Mouse (Mus musculus) left cerebral cortex, adult 9 months (tissue): Measurements from ENCODE around the gene Ndrg4.

Experiments used
- DNase-seq, 2 experiments: peaks; one replicate each; pipeline ENCODE4 v3.0.0; 2022; ENCODE audit warnings: low spot score in 2 of 2

Gene Ndrg4

DNA sequence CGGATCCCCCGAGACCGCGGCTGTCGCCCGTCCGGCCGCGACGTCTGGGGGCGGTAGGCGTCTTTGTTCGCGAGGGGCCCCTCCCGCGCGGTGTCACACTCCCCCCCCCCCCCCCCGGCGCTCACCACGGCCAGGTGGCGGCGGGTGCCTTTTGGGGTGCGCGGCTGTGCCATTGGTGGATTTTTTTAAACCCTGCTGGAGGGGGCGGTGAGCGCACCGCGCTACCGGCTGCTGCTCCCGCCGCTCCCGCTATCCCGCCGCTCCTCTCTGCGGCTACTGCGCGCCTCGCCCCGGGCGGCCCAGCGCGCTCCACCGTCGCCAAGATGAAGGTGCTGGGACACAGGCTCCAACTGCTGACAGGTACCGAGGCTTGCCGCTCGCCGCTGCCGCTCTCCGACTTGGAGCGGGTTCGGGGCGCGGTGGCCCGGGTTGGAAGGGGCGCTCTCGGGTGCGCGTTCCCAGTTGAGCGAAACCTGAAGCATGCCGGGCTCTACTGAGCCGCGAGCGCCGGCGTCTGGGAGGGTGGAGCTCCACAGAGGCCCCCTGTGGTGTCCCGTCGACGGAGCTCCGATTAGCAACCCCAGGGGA, 1.3 kb downstream of the Ndrg4 start:
- DNase-seq, result no peak

DNA sequence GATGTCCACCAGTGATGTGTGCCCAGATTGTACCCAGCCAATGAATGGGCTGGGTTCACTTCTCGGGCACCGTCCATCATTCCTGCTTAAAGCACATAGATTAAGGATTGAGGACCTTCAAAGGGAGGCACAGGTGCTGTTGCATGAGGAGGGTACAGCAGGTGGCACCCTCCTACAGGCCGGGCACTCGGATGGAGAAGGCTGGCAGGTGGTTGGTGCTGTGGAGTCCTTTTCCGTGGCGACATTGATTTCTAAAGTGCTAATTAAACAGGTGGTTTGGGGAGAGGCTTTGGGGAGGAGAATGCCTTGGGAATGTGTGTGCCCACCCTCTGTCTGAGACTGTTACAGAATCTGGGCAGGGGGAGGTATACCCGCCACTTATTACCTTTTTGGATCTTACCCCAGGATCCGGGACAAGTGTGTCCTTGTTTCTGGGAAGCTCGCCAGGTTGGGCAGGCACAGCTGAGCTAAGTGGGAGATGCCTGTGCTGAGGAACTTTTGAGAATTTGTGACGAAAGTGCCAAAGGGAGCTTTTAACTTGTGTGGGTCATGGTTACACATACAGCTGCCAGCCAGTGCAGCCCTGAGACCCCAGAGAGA, 11.4 kb downstream of the Ndrg4 start:
- DNase-seq, result peak in 1 of 2 experiments; percentile 76

GRCm38 (mm10) chr8:95690929-95691541, 14.3 kb downstream of the Ndrg4 start:
- no peak for DNase-seq

GRCm38 (mm10) chr8:95694631-95695030, 17.9 kb downstream of the Ndrg4 start:
- peak in 1 of 2 experiments; percentile 84 for DNase-seq

- no peak for DNase-seq
Measured at GRCm38 (mm10) chr8:95696661-95697060, 19.9 kb downstream of the Ndrg4 start.

- peak in 1 of 2 experiments; percentile 93 for DNase-seq
Measured at GRCm38 (mm10) chr8:95697128-95697527, 20.3 kb downstream of the Ndrg4 start.

GRCm38 (mm10) chr8:95698179-95698578, 21.4 kb downstream of the Ndrg4 start:
- no peak for DNase-seq

- peak; percentile 79 to 90 for DNase-seq
Measured at GRCm38 (mm10) chr8:95700282-95700681, 23.5 kb downstream of the Ndrg4 start.

GRCm38 (mm10) chr8:95701809-95702208, 25.0 kb downstream of the Ndrg4 start:
- DNase-seq, result no peak

DNA sequence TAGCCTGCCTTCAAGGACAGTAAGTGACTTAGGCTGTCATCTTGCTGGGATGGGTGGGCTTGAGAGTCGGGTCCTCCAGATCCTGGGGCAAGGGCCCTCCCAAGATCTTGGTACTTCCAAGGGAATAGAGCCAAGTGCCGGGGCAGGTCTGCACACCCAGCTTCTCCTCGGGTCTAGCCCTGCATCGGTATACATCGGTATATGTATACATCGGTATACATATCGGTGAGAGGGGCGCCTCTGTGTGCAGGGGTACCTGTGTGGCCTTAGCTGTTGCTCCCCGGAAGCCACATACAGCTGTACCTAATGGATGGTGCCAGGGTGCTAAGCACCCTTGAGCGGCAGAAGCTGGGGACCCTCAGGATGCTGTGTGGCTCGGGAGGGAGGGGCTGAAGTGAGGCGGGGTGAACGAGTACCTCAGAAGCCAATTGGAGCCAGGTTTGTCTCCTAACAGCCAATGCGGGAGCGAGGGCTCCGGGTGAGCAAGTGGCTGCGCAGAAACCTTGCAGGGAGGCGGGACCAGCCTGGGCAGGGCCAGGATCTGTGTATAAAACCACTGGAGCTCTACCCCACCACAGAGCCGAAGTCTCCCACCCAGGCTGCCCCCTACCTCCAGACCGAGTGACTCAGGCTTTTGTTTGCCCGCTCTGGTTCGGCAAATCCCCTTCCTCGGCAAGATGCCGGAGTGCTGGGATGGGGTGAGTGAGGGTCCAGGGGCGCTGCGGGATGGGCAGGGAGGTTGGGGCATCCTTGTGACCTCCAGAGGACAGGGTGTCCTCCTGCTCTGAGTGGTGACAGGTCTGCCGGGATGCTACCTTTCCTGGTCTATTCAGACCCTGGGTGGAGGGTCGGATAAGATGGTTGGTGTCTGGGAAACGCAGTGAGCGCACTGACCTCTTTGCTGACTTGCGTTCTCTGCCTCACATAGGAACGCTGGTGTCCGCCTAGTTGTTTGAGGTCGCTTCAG, 26.0 kb downstream of the Ndrg4 start:
- DNase-seq, result peak; percentile 86 to 94

- DNase-seq, result peak in 1 of 2 experiments; percentile 87
Measured at GRCm38 (mm10) chr8:95703461-95704260, 26.9 kb downstream of the Ndrg4 start.

DNA sequence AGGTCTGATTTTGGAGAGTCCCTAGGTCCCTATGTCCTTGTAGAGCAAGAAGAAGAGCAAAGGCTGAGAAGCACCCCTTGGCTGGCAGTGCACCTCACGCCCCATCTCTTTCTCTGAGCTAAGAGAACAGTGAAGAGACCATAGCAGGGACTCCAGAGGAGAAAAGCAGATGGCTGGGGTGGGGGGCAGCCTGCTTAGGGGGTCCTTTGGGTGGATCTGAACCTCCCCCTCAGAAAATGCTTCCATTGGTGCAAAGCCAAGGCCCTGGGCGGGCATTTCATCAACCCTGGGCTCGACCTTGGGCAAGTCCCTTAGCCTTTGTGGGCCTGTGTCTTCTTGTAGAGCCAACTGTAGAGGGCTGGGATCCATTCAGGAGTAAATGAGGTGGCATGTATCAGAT, 27.8 kb downstream of the Ndrg4 start:
- no peak for DNase-seq

DNA sequence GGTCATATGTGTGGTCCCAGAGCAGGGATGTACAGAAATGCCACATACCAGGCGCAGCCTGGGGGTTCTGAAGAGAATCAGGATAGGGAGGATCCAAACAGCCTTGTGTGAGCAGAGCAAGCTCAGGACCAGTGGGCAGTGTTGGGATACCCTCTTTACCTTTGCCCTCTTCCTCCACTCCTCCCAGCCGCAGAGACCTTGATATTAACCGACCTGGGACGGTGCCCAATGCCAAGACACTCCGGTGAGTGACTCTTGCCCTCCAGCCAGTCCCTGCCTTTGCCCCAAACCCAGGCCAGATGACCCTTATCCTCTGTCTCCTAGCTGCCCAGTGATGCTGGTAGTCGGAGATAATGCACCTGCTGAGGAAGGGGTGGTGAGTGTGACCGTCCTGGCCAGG, 32.8 kb downstream of the Ndrg4 start:
- no peak for DNase-seq

GRCm38 (mm10) chr8:95711029-95711428, 34.2 kb downstream of the Ndrg4 start:
- no peak for DNase-seq

- DNase-seq, result peak in 1 of 2 experiments; percentile 4
Measured at GRCm38 (mm10) chr8:95712395-95712794, 35.6 kb downstream of the Ndrg4 start.

- DNase-seq, result peak in 1 of 2 experiments; percentile 82
Measured at GRCm38 (mm10) chr8:95713100-95714010, 36.6 kb downstream of the Ndrg4 start.

DNA sequence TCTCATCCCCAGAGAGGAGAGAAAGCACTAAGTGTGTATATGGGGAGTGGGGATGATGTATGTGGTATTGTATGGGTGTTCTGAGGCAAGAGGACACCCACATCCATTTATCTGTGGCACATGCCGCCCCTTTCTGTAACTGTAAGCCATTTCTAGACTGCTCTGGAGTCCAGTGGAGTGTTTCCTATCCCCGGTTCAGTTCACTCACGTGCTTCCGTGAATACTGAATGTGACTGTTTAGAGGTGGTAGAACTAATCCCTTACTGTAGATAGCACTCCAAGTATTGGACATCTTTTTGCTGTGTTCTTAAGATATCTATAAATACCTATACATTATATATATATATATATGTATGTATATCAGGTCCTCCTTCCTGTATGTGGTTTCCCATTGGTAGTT, 37.6 kb downstream of the Ndrg4 start:
- DNase-seq, result no peak

DNA sequence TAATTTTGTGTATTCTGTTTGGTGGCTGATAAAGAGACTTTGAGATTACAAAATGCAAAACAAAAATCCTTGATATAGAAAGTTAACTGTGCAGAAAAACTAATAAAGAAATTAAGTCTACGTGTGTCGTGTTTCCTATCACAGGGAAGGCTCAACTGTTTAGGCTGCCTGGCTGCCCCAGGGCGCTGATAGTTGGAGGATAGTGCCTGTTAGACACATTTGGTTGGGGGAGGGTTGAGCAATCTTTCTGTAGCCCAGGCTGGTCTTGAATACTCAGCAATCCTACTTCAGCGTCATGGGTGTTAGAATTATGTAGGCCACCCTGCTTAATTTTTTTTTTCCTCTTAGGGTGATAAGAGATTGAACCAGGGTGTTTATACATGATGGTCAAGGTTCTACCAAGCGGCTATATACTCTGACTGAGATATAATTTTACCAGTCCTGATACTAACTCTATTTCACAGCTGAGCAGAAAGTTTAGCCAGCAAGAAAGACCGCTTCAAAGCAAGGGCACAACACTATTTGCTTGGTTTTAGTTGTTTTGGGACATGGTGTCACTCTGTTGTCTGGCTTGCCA, 38.1 kb downstream of the Ndrg4 start:
- DNase-seq, result peak in 1 of 2 experiments; percentile 9

- peak in 1 of 2 experiments; percentile 78 for DNase-seq
Measured at GRCm38 (mm10) chr8:95715676-95716531, 39.1 kb downstream of the Ndrg4 start, which contains the start of gene Setd6. Setd6 (plus strand) TSS chr8:95715881.
